Mouse (Mus musculus) bone marrow macrophage, adult 2 months (primary cell): ENCODE data around the gene Dnah8. TPM values are rescaled to one million over a fixed set of nuclear protein-coding genes. Genes with fewer than 3 reads are reported as not detected.

Experiments
- H3K27ac ChIP-seq: 2 replicates; pipeline ENCODE4 v1.5.1; 2012; ENCODE audit warnings: low read depth, low read length; ENCODE audit not compliant: insufficient read depth
- H3K4me1 ChIP-seq: 2 replicates; pipeline ENCODE4 v1.6.1; 2012; ENCODE audit warnings: low read length; ENCODE audit not compliant: control insufficient read depth, insufficient read depth
- H3K4me3 ChIP-seq: 2 replicates; pipeline ENCODE4 v1.5.1; 2012; ENCODE audit warnings: mild to moderate bottlenecking, low read length, moderate library complexity; ENCODE audit not compliant: insufficient read depth
- CTCF ChIP-seq: IDR thresholded peaks from 2 replicates; pipeline ENCODE4 v1.5.1; 2012; ENCODE audit warnings: low read depth, mild to moderate bottlenecking, low read length, moderate library complexity
- POLR2A ChIP-seq: IDR thresholded peaks from 2 replicates; pipeline ENCODE4 v1.6.1; 2012; ENCODE audit warnings: mild to moderate bottlenecking, low read depth, low read length, borderline replicate concordance
- polyA plus RNA-seq: library from polyadenylated mRNA; stranded (reverse); fragments of >200 nt; gene quantifications from 2 replicates; pipeline ENCODE4 v1.2.4, GENCODE M21; 2012; ENCODE audit not compliant: missing spikeins, insufficient read depth, insufficient read length

Dnah8 gene
- polyA plus RNA-seq, 1 experiment = 0.64 TPM

DNA sequence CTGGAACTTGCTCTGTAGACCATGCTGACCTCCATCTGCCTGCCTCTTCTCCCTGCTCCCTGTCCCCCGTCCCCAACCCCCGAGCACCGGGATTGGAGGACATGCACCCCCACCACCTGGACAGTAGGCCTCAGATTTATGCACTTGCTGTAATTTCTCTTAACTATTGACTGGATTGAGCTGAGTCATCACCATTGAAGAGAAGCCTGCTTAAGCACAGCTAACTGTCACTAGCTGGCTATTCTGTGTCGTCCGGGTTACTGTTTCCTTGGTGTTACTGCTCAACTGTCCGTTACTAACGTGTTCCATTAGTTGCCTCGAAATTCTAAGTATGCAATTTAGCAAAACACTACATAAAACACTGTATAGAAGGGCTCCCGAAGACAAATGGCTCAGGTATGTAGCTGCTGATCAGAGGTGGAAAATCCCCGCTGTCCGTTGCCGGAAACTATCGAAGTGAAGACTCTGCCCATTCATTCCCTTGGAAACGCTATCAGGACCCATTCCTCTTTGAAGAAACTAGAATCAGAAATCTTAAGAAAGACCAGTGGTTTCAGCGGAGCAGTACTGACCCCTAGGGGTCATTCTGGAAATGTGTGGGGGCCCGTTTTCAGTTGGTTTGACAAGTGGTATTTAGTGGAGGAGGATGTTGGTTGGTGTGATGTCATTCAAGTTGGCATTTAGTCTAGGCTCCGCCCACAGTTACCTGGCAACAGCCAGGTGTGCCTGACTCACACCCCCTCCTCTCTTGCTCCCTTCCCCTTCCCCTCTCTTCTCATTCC, 33.5 kb upstream of the Dnah8 start:
- no peak for TF ChIP-seq CTCF
- no peak for TF ChIP-seq POLR2A

GRCm38 (mm10) chr17:30594407-30594806, 29.7 kb upstream of the Dnah8 start:
- Histone ChIP-seq H3K4me3 (no peak overlapping the region), H3K4me1 (no peaks in the 10 kb centered on the region), H3K27ac (no peak overlapping the region)
- TF ChIP-seq POLR2A (no peak), CTCF (no peak)

More for the DNA sequence above, 33.5 kb upstream of the Dnah8 start:
- Histone ChIP-seq H3K27ac (no peak overlapping the region), H3K4me1 (no peaks in the 10 kb centered on the region), H3K4me3 (no peak overlapping the region)

DNA sequence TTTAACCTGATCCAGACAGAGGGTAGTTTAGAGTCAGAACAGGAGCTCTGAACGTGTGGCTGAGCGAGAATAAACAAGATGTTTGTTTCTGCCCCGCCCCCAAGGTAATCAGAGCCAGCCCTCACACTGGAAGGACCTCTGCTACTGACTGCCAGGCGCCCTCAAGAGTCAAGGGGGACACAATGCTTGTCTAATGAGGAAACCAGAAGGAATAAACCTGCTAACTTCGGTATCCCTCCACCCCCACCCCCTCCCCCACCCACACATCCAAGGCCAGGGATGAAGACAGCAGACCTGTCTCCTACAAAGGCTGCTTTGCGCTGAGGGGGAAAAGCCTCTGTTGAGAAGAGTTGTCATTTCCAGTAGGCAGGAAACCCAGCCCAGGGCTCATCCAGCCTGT, 29.3 kb upstream of the Dnah8 start:
- H3K27ac ChIP-seq = no peak overlapping the region
- H3K4me3 ChIP-seq = no peak overlapping the region
- TF ChIP-seq CTCF (no peak), POLR2A (no peak)
- no peaks in the 10 kb centered on the region for H3K4me1 ChIP-seq

GRCm38 (mm10) chr17:30597786-30598185, 26.4 kb upstream of the Dnah8 start:
- H3K4me1 ChIP-seq = no peaks in the 10 kb centered on the region
- H3K4me3 ChIP-seq = no peak overlapping the region
- H3K27ac ChIP-seq = no peak overlapping the region
- no peak for TF ChIP-seq POLR2A

GRCm38 (mm10) chr17:30598300-30598699, 25.9 kb upstream of the Dnah8 start:
- Histone ChIP-seq H3K4me1 (no peaks in the 10 kb centered on the region), H3K4me3 (no peak overlapping the region), H3K27ac (no peak overlapping the region)
- no peak for TF ChIP-seq CTCF
- TF ChIP-seq POLR2A = no peak

GRCm38 (mm10) chr17:30602175-30602574, 22.0 kb upstream of the Dnah8 start:
- H3K4me3 ChIP-seq = no peak overlapping the region
- no peak overlapping the region for H3K27ac ChIP-seq
- TF ChIP-seq POLR2A = no peak
- TF ChIP-seq CTCF = no peak
- H3K4me1 ChIP-seq = no peaks in the 10 kb centered on the region

DNA sequence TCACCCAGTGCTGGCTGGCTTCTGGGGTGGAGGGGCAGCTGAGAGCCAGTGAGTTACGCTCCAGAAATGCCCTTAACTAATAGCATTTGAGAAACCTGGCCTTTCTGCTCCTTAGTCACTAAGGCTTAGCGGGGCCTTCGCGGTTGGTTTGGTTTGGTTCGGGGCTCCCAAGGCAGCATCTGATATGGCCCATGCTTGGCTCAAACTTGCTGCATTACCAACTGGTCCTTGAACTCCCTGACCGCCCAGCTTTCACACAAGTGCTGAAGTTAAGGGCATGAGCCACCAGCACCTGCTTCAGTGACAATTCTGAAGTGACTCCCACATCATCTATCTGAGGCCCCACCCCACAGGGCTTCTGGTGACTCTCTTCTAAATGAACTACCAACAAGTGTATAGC, 19.9 kb upstream of the Dnah8 start:
- no peak overlapping the region for H3K4me3 ChIP-seq
- TF ChIP-seq CTCF = no peak
- TF ChIP-seq POLR2A = no peak
- no peak overlapping the region for H3K27ac ChIP-seq
- no peaks in the 10 kb centered on the region for H3K4me1 ChIP-seq

DNA sequence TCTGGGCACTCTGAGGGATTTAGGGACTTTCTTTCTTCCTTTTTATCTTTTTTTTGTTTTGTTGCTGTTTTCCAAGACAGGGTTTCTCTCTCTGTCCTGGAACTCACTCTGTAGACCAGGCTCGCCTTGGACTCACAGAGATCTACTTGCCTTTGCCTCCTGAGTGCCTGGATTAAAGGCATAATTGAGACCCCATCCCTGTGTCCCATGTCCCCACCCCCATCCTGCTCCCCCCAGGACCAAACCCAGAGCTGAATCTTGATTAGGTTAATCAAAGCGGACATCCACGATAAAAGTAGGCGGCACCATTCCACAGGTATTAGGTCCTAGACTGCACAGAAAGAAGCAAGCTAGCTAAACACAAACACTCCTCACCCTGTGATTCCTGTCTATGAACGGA, 19.2 kb upstream of the Dnah8 start:
- no peak overlapping the region for H3K27ac ChIP-seq

DNA sequence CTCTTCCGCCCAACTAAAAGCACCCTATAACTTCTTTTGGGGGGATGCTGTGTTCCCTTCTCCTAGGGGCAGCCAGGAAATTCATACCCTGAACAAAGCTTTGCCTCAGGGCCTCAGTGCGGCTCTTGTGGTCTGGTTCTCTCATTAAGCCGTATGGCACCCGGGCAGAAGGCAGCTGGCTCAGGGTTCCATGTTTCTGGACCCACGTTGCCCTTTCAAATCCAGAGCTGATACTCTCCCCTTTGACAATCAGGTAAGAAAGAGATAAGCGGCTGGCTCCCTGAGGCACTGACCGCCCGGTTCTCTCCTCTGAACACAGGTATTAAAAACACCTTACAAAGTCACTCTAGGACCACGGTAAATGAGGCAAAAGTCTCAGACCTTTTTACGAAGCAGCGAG, 17.9 kb upstream of the Dnah8 start:
- TF ChIP-seq CTCF (no peak), POLR2A (no peak)
- H3K4me1 ChIP-seq = peaks cover 5% of the 10 kb centered on the region
- no peak overlapping the region for H3K27ac ChIP-seq
- H3K4me3 ChIP-seq = no peak overlapping the region

More for the DNA sequence above, 19.2 kb upstream of the Dnah8 start:
- TF ChIP-seq POLR2A (no peak), CTCF (no peak)
- Histone ChIP-seq H3K4me3 (no peak overlapping the region), H3K4me1 (peaks cover 4% of the 10 kb centered on the region)

- TF ChIP-seq POLR2A = no peak
- TF ChIP-seq CTCF = no peak
- Histone ChIP-seq H3K27ac (no peak overlapping the region), H3K4me3 (no peak overlapping the region), H3K4me1 (peaks cover 7% of the 10 kb centered on the region)
Observed at GRCm38 (mm10) chr17:30606634-30607081, 17.5 kb upstream of the Dnah8 start.

DNA sequence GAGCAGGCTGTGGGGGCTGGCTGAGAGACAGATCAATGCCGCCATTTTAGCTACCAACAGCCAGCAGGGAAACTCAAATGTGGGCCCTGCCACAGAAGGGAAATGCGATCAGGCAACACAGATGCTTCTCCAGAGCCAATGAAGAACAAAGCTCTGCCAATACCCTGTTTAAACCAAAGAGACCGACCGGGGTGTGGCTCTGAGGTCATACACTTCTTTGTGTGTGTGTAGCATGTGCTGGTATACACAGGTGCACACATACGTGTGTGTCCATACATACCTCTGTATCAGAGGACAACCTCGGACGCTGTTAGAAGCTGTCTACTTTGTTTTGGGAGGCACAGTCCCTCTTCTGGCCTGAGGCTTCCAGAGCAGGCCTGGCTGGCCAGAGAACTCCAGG, 16.8 kb upstream of the Dnah8 start:
- Histone ChIP-seq H3K27ac (no peak overlapping the region), H3K4me1 (peaks cover 7% of the 10 kb centered on the region), H3K4me3 (no peak overlapping the region)
- TF ChIP-seq CTCF = no peak
- no peak for TF ChIP-seq POLR2A
